ENCODE assay signal across 10 mouse cellular contexts in the genomic region with DNA sequence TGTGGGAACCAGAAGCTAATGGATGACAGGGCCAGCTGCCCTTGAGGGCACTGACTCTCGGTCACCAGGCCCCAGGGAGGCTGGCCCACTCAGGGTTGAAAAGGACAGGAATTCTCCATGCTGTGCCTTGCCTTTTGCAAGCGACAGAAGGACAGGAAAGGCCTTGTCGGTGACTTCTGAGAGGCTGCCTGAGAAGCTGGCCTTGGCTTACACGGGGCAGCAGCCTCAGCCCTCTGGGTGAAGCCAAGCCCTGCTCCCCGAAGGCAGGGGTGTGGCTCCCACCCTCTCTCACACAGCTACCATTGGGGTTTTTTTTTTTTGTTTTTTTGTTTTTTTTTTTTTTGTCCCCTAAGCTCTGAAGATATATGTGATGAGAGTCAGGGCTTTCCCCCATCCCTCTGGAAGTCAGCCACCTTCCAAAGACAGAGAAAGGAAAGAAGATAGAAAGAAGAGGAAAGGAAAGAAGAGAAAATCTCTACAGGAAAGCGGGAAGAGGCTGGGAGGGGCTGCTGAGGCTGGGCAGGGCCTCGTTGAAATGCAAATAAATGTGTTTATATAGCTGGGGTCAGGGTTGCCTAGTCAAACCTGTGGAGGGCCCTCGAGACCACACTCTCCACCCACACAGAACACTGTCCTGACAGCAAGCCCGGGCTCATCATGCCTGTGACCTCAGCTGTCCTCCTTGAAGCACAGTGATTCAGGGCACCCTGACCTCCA. TPM values are rescaled to one million over a fixed set of nuclear protein-coding genes. Genes with fewer than 3 reads are reported as not detected.
DNase-seq lines count a peak whose midpoint lies in the region; ATAC-seq and TF ChIP-seq lines count a peak whose summit lies in the region.
"Had no signal": no experiment of that assay in that cellular context is flagged by ENCODE, and none has a peak within 500 bp of the region (broad histone marks: within the 10 kb centered on the region; RNA-seq: fewer than 3 reads in every experiment).

No protein-coding gene starts in this region.

- 0 out of 2 replicates have a peak overlapping the region, but pooled peaks have one; percentile 11 for H3K4me2 ChIP-seq in heart, embryonic 14.5 days (ENCODE audit: low read length)
- H3K4me2 ChIP-seq in CH12.LX (ENCODE audit: insufficient read depth, low read depth, poor library complexity, severe bottlenecking) = peak overlapping the region; percentile 44
- H3K4me2 ChIP-seq in midbrain, embryonic 14.5 days (ENCODE audit: low read length) = peak overlapping the region; percentile 87
- H3K4me2 ChIP-seq: limb, embryonic 12.5 days had no signal

- no peaks in the 10 kb centered on the region for H3K79me2 ChIP-seq in CH12.LX (replicated peaks; ENCODE audit: control insufficient read depth, extremely low read depth, insufficient read depth, poor library complexity, severe bottlenecking)

- dilution Hi-C loops in CH12.LX (cut with MboI; ENCODE audit: extremely low pct_ligation_motif_present, extremely low pct_unique_long_range_greater_than_20kb, low sequenced_read_pairs) = no loop called here

- no peaks in the 10 kb centered on the region for H3K9me3 ChIP-seq in heart, embryonic 14.5 days (ENCODE audit: control insufficient read depth, low read length)
- H3K9me3 ChIP-seq in CH12.LX (replicated peaks; ENCODE audit: low read length) = no peaks in the 10 kb centered on the region
- no peaks in the 10 kb centered on the region for H3K9me3 ChIP-seq in forebrain, embryonic 10.5 days
- no peaks in the 10 kb centered on the region for H3K9me3 ChIP-seq in midbrain, embryonic 14.5 days (ENCODE audit: control insufficient read depth, low read length)
- H3K9me3 ChIP-seq: limb, embryonic 12.5 days had no signal

- no peak overlapping the region for H3K9ac ChIP-seq in heart, embryonic 14.5 days (ENCODE audit: low read length)
- H3K9ac ChIP-seq in CH12.LX (ENCODE audit: insufficient read depth, low read depth) = peak overlapping the region; percentile 2; the same call in 1 of the 2 replicates
- peak overlapping the region; percentile 47 for H3K9ac ChIP-seq in midbrain, embryonic 14.5 days (replicated peaks; ENCODE audit: low read length)
- H3K9ac ChIP-seq: limb, embryonic 12.5 days had no signal

- no peaks in the 10 kb centered on the region for H3K36me3 ChIP-seq in heart, embryonic 14.5 days (ENCODE audit: control insufficient read depth, insufficient read depth, low read length)
- H3K36me3 ChIP-seq in CH12.LX (replicated peaks in 1 of 2; ENCODE audit: control insufficient read depth in 1 of 2, insufficient read depth in 1 of 2, low read length in 1 of 2) = no peaks in the 10 kb centered on the region
- peaks cover 6% of the 10 kb centered on the region; the same call in 1 of the 2 replicates for H3K36me3 ChIP-seq in forebrain, embryonic 10.5 days (replicated peaks)
- H3K36me3 ChIP-seq in midbrain, embryonic 14.5 days (ENCODE audit: control insufficient read depth, insufficient read depth, low read length) = no peaks in the 10 kb centered on the region
- H3K36me3 ChIP-seq: limb, embryonic 12.5 days had no signal

- H3K4me3 ChIP-seq in heart, embryonic 14.5 days (ENCODE audit: control insufficient read depth in 1 of 2, insufficient read depth in 1 of 2, low read depth in 1 of 2, low read length in 2 of 2) = no peak overlapping the region
- peak overlapping the region in 1 of 3 experiments; percentile 19 for H3K4me3 ChIP-seq in CH12.LX (replicated peaks in 1 of 3; ENCODE audit: low read depth in 2 of 3, low read length in 2 of 3, poor library complexity in 1 of 3)
- peak overlapping the region; percentile 92; the same call in 1 of the 2 replicates for H3K4me3 ChIP-seq in forebrain, embryonic 10.5 days
- H3K4me3 ChIP-seq in midbrain, embryonic 14.5 days (replicated peaks; ENCODE audit: low read depth, low read length) = peak overlapping the region; percentile 20
- H3K4me3 ChIP-seq: limb, embryonic 12.5 days had no signal

- no peak for ATAC-seq in heart, embryonic 14.5 days (ENCODE audit: insufficient number of reproducible peaks, insufficient read depth, low FRiP score, low read depth)
- ATAC-seq in midbrain, embryonic 14.5 days (ENCODE audit: low FRiP score, low TSS enrichment) = no peak

- peaks cover 4 to 7% of the 10 kb centered on the region in 2 experiments; a peak in 3 of 4 replicates for H3K4me1 ChIP-seq in heart, embryonic 14.5 days (ENCODE audit: control insufficient read depth in 2 of 2, insufficient read depth in 2 of 2, low read length in 2 of 2)
- peaks cover 53 to 64% of the 10 kb centered on the region in 2 experiments for H3K4me1 ChIP-seq in CH12.LX (ENCODE audit: control insufficient read depth in 1 of 2, insufficient read depth in 2 of 2)
- peaks cover 88% of the 10 kb centered on the region for H3K4me1 ChIP-seq in forebrain, embryonic 10.5 days
- H3K4me1 ChIP-seq in midbrain, embryonic 14.5 days (ENCODE audit: control insufficient read depth, insufficient read depth, low read length) = peaks cover 65% of the 10 kb centered on the region

- in situ Hi-C loops in CH12.LX (cut with MboI; ENCODE audit: low pct_ligation_motif_present, low pct_unique_long_range_greater_than_20kb, low sequenced_read_pairs) = loop anchor here (5.0 kb wide), 1 partner anchor 64 kb away; no protein-coding TSS in a partner anchor

- peak in 1 of 2 experiments; percentile 31; a peak in 2 of 4 replicates for TF ChIP-seq CTCF in CH12.LX (conservative IDR thresholded peaks at IDR 0.05 in 1 of 2, IDR thresholded peaks at IDR 0.05 in 1 of 2; ENCODE audit: low read depth in 2 of 2, low read length in 2 of 2)

- 0 out of 2 replicates have a peak, but pooled peaks have one; percentile 13 for TF ChIP-seq EP300 in CH12.LX (IDR thresholded peaks at IDR 0.05; ENCODE audit: low read length)

- peak; percentile 61 for TF ChIP-seq POLR2A in CH12.LX (IDR thresholded peaks at IDR 0.05; ENCODE audit: low read depth, low read length)

- DNase-seq in heart, adult 11 months = no peak
- no peak for DNase-seq in CH12.LX (ENCODE audit: extremely low read depth)
- DNase-seq in forebrain, embryonic 10.5 days (ENCODE audit: extremely low spot score, low spot score) = no peak
- DNase-seq in midbrain, embryonic 14.5 days = no peak
- DNase-seq in gastrocnemius, postnatal 14 days = no peak
- DNase-seq in gastrocnemius, postnatal 4 days (ENCODE audit: low spot score in 2 of 2) = no peak
- no peak for DNase-seq in frontal cortex, postnatal 10 days (ENCODE audit: low spot score in 2 of 2)

- WGBS in heart, embryonic 14.5 days = 31% methylated on average over 9 of the region's 9 CpGs
- 22% methylated on average over 9 of the region's 9 CpGs for WGBS in forebrain, embryonic 10.5 days
- WGBS in midbrain, embryonic 14.5 days = 5% methylated on average over 9 of the region's 9 CpGs

- peak; percentile 9 for TF ChIP-seq RAD21 in CH12.LX (IDR thresholded peaks at IDR 0.05; ENCODE audit: low read depth, low read length)

- no peak overlapping the region for H3K27ac ChIP-seq in heart, embryonic 14.5 days (replicated peaks in 1 of 2; ENCODE audit: control insufficient read depth in 1 of 2, insufficient read depth in 1 of 2, low read depth in 2 of 2, low read length in 2 of 2)
- H3K27ac ChIP-seq in CH12.LX (ENCODE audit: insufficient read depth, low read depth) = peak overlapping the region; percentile 86
- peak overlapping the region; percentile 70 for H3K27ac ChIP-seq in forebrain, embryonic 10.5 days
- peak overlapping the region; percentile 62 for H3K27ac ChIP-seq in midbrain, embryonic 14.5 days (replicated peaks; ENCODE audit: low read depth, low read length)
- H3K27ac ChIP-seq: limb, embryonic 12.5 days had no signal

- intact Hi-C loops in gastrocnemius, postnatal 14 days (cut with DNase I; ENCODE audit: low total_unique reads) = loop anchor here (10.0 kb wide), 1 partner anchor 286 kb away; no protein-coding TSS in a partner anchor

- peaks cover 8% of the 10 kb centered on the region; the same call in 1 of the 2 replicates for H3K27me3 ChIP-seq in heart, embryonic 14.5 days (ENCODE audit: control insufficient read depth, insufficient read depth, low read length)
- H3K27me3 ChIP-seq in CH12.LX (replicated peaks) = peaks cover 92% of the 10 kb centered on the region
- peaks cover 39% of the 10 kb centered on the region for H3K27me3 ChIP-seq in forebrain, embryonic 10.5 days (ENCODE audit: poor library complexity, severe bottlenecking)
- H3K27me3 ChIP-seq in midbrain, embryonic 14.5 days (ENCODE audit: control insufficient read depth, insufficient read depth, low read length) = no peaks in the 10 kb centered on the region

TF ChIP-seq in CH12.LX, 34 proteins besides CTCF, POLR2A, EP300 and RAD21:
- TF ChIP-seq TCF12 (IDR thresholded peaks at IDR 0.05; ENCODE audit: low read depth, low read length) (peak; percentile 61), CHD1 (IDR thresholded peaks at IDR 0.05; ENCODE audit: low read depth, low read length) (0 out of 2 replicates have a peak, but pooled peaks have one; percentile 44), IRF4 (IDR thresholded peaks at IDR 0.05; ENCODE audit: low read depth, low read length) (peak; percentile 26; the same call in 1 of the 2 replicates), MAX (IDR thresholded peaks at IDR 0.05; ENCODE audit: low read length) (no peak), MEF2A (IDR thresholded peaks at IDR 0.05; ENCODE audit: borderline replicate concordance, low read depth, low read length) (peak; percentile 56; the same call in 1 of the 2 replicates), MAZ (IDR thresholded peaks at IDR 0.05; ENCODE audit: low read depth, low read length) (0 out of 2 replicates have a peak, but pooled peaks have one; percentile 11), RCOR1 (conservative IDR thresholded peaks at IDR 0.05; ENCODE audit: low read depth, low read length) (no peak), SIN3A (IDR thresholded peaks at IDR 0.05; ENCODE audit: low read length) (no peak; the same call in 1 of the 2 replicates), ZNF384 (IDR thresholded peaks at IDR 0.05; ENCODE audit: low read depth, low read length) (peak; percentile 87), CHD2 (IDR thresholded peaks at IDR 0.05; ENCODE audit: low read length) (peak; percentile 23; the same call in 1 of the 2 replicates), BHLHE40 (IDR thresholded peaks at IDR 0.05; ENCODE audit: low read depth, low read length) (no peak), TBP (conservative IDR thresholded peaks at IDR 0.05; ENCODE audit: low read depth, low read length) (0 out of 2 replicates have a peak, but pooled peaks have one; percentile 66)

RNA-seq across cellular contexts. Expression of a gene that starts 3.6 kb away (rescaled TPM):
- 30.5 and 33.0 TPM in 2 replicates for polyA plus RNA-seq in heart, embryonic 14.5 days (2014; fragmentation: Nextera tagmentation; extraction: Ambion mirVana)
- total RNA-seq in CH12.LX (2012; rRNA removed) = 17.4 and 32.1 TPM in 2 replicates
- 0.36 and 0.49 TPM in 2 replicates for total RNA-seq in CH12.LX (2014; rRNA removed)
- 0.50 and 0.73 TPM in 2 replicates for polyA plus RNA-seq in CH12.LX (2012; ENCODE audit: insufficient read length, low read depth)
- polyA plus RNA-seq in forebrain, embryonic 10.5 days (2016; fragmentation: Nextera tagmentation; extraction: Ambion mirVana) = 74.4 and 77.0 TPM in 2 replicates
- polyA plus RNA-seq in midbrain, embryonic 14.5 days (2014; fragmentation: Nextera tagmentation; extraction: Ambion mirVana) = 122 and 165 TPM in 2 replicates
- total RNA-seq in gastrocnemius, postnatal 14 days (2021) = 10 to 100 TPM; 26.9 to 29.6 TPM
- 10 to 100 TPM; 39.8 to 40.1 TPM for total RNA-seq in gastrocnemius, postnatal 4 days (2021)
- total RNA-seq: MEL had no signal

Comparison
In these comparisons a context has a peak if more than half of its experiments do, and no peak if none do; other contexts are left out.
1. H3K27ac ChIP-seq: peak in CH12.LX (single experiment), forebrain, embryonic 10.5 days (single experiment) and midbrain, embryonic 14.5 days (single experiment); none in heart, embryonic 14.5 days (0 of 2).
2. H3K4me2 ChIP-seq: peak in every context shown above with its lines; median percentile 87 in midbrain, embryonic 14.5 days; 44 in CH12.LX; 11 in heart, embryonic 14.5 days.
3. H3K4me3 ChIP-seq: peak in forebrain, embryonic 10.5 days (single experiment) and midbrain, embryonic 14.5 days (single experiment); none in heart, embryonic 14.5 days (0 of 2).
4. RNA of a gene that starts 3.6 kb away (polyA plus RNA-seq): 122 to 165 TPM in midbrain, embryonic 14.5 days, 74.4 to 77.0 TPM in forebrain, embryonic 10.5 days and 30.5 to 33.0 TPM in heart, embryonic 14.5 days; 0.50 to 0.73 TPM in CH12.LX; every median in the first group is over 10 times any median in the second.